Mouse (Mus musculus) thymus, postnatal 4 days (tissue): ENCODE measurements around the gene Ap1m2.
"Not testable (repeated sequence)": the region's sequence is repeated elsewhere in the genome, so short reads cannot be mapped to it uniquely, and the experiment has no call there.

ENCODE experiments used
- DNase-seq: peaks from one replicate; pipeline ENCODE4 v3.0.0; 2021

Gene Ap1m2

DNA sequence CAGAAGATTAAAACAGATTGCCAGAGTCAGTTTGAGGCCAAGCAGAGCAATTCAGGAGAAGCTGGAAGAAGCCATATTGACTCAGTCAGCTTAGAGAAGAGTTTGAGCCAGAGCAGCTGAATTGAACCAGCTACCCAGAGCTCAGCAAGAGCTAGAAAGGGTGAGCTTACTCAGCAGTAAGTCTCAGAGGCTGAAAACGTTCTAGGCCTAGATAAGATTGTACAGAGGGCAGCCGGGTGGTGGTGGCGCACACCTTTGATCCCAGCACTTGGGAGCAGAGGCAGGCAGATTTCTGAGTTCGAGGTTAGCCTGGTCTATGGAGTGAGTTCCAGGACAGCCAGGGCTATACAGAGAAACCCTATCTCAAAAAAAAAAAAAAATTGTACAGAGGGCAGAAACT is 55.8 kb downstream of the Ap1m2 start:
- not testable (repeated sequence) for DNase-seq

DNA sequence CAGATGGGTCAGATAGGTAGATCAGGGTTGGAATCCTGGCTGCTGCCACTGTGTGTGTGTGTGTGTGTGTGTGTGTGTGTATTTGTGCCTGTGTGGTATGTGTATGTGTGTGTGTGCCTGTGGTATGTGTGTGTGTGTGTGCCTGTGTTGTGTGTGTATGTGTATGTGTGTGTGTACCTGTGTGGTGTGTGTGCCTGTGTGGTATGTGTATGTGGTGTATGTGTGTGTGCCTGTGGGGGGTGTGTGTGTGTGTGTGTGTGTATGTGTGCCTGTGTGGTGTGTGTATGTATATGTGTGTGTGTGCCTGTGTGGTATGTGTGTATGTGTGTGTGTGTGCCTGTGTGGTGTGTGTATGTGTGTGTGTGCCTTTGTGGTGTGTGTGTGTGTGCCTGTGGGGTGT is 57.4 kb downstream of the Ap1m2 start:
- no peak for DNase-seq

DNA sequence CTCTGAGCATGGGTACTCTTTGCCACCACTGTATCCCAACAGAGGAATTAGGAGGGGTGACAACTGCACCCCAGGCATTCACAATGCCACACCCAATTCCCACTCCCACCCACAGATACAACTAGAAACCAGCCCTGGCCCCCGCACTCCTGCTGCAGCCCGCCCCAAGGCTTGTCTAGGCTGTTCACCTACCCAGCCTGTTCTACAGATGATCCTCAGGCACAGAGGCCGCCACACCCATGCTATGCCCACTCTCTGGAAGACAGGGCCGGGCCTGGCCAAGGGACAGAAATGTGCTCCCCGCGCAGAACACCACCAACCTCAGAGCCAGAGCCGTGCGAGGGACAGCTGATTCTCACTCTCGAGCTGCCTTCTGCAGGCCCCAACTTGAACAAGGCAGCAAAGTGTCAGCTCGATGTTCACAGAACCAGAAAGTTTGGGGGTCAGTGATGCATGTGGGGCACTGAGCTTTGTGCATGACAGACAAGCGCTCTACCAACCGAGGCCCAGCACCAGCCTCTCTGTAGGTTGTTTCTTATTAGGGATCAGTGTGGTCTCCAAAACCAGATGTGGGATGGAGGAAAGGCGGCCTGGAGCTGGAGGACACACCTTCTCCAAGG is 60.9 kb downstream of the Ap1m2 start:
- DNase-seq, result no peak

DNA sequence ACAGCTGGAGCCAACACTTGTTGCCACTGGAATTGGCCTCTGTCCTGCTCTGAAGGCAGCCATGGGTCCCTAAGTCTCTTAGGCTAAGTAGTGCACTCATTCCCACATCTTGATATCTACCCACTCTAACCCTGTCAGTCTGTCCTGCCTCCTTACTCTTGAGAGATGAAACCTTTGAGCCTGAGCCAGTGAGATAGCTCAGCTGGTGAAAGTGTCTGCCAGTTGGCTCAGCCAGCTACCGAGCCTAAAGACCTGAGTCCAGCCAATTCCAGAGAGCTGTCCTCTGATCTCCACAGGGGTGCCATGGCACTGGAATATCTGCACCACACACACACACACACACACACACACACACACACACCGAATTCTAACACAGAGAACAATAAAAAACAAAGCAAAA is 61.6 kb downstream of the Ap1m2 start:
- DNase-seq, result no peak

DNA sequence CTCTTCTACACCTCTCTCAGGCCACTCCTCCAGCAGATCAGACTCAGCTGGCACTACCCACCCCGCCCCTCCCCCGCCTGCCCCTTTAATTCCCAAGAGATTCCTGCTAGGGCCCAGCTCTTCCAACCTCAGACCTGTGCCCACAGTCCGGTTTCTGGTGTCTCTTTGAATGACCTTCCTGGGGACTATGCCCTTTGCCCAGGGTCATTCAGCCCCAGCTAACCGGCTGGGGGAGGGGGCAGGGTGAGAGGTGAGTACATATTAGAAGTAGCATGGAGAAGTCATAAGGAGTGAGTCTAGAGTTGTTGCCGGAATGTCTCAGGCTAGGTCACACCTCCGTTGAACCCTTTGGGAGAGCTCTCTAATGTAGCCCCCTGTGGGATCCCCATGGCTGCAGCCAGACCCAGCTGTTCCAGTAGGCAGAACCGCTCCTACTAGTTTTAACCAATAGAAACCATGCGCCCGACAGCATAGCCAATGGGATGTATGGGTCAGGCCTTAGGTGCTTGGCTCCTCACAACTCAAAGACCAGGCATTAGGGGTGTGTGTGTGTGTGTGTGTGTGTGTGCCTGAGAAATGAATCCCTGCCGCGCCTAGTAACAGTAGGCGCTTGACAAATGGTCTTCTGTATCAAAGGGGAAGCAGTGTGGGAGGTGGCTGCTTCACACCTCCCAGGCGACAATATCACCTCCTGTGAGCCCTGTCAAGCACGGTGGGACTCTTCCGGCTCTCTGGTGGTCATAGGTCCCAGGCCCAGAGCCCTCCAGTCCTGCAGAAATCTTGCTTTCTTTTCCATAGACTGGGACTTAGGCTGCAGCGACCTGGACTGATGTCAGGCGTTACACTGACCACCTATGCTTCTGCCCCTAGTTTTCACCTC is 62.3 kb downstream of the Ap1m2 start:
- no peak for DNase-seq

DNA sequence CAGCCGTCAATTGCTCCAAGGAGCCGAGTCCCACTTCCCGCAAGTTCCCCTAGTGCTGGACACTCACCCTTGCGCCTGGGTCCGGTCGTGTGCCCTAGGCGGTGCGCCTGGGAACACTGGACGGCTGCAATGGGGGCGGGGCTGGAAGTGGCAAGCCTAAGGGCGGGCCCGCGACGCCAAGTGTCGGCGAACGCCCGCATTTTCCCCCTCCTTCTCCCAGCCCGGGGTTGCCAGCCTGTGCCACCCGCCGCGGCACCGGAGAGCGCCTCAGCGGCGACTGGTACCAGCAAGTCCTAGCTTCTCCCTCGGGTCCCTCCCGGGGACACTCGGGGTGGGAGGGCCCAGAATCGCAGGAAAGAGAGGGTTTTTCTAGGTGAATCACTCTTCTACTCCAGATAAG is 63.8 kb downstream of the Ap1m2 start, which contains the start of gene S1pr5:
Gene S1pr5, minus strand, starts transcription at position 118 of the 400 bp plus-strand sequence.
- DNase-seq, result peak; percentile 44

DNA sequence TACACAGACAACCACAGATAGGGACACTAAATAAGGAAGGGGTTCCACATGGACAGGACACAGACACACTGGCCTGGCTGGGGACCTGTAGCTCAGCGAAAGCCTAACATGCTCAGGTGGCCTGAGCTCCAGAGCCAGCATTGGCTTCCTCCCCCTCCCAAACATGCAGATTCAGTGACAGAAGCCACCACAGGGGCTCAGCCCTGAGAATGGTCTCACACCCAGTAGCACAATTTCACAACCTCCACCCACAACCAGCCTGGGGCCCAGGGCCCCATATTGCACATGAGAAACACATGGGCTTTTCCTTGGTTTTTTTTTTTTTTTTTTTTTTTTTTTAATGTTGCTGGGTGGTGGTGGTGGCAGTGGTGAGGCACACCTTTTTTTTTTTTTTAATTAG is 65.8 kb downstream of the Ap1m2 start:
- no peak for DNase-seq

DNA sequence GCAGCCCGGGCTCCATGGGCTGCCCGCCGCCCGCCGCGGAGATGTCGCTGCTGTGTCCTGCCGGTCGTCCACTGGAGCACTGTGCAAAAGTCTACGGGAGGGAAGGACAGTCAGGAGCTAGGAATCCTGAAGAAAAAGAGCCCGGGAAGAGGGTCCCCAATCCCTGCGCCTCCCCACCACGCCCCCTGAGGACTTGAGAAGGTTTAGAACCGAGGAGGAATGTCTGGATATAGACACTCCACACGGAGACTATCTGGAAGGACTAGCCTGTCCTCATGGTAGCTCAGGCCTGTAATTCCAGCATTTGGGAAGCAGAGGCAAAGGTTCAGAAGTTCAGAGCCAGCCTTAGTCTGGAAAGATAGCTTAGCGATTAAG is 67.0 kb downstream of the Ap1m2 start:
- DNase-seq, result no peak

DNA sequence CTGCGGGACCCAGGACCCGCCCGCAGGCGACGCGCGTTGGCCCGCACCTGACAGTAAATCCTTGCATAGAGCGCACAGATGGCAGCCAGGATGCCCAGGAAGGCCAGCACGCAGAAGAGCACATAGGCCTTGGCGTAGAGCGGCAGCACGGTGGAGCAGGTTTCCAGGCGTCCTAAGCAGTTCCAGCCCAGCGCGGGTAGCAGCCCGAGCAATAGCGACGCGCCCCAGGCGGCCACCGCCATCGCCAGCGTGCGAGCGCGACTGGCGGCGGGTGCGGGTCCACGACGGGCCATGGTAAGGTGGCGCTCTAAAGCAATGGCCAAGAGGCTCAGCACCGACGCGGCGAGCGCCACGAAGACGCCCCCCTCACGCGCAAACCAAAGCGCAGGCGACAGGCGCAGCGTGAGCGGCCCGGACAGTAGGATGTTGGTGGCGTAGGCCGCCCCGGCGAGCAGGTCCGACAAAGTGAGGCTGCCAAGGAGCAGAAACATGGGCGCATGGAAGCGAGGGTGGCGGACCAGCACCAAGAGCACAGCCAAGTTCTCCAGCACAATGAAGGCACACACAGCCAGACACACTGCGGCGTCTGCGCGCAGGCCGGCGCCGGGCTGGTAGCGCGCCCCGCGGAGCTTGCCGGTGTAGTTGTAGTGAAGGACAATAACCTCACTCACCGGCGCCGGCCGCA is 67.6 kb downstream of the Ap1m2 start:
- peak; percentile 47 for DNase-seq
